Mouse (Mus musculus) kidney, embryonic 16.5 days (tissue): ENCODE measurements around the gene Ppp2r2c. TPM values are rescaled to one million over a fixed set of nuclear protein-coding genes. Genes with fewer than 3 reads are reported as not detected.
A peak's percentile ranks its signal among the peaks of the same experiment; 100 is the strongest.

Experiments used
- ATAC-seq: fragments of 200-750 bp; cut with Nextera tagmentation; 2 replicates; pipeline ENCODE4 v1.8.0; 2017; ENCODE audit warnings: moderate TSS enrichment; ENCODE audit not compliant: low FRiP score, low TSS enrichment
- H3K27ac ChIP-seq: fragments of 300-500 bp; sonication (generic); 2 replicates; pipeline ENCODE4 v1.5.1; 2014; ENCODE audit warnings: low read length
- H3K27me3 ChIP-seq: fragments of 300-500 bp; sonication (generic); 2 replicates; pipeline ENCODE4 v1.6.1; 2014; ENCODE audit warnings: low read length, control low read depth, mixed read lengths; ENCODE audit not compliant: insufficient read depth
- H3K36me3 ChIP-seq: fragments of 300-500 bp; sonication (generic); 2 replicates; pipeline ENCODE4 v1.6.1; 2014; ENCODE audit warnings: low read length, control low read depth, mixed read lengths; ENCODE audit not compliant: insufficient read depth
- H3K4me1 ChIP-seq: fragments of 300-500 bp; sonication (generic); 2 replicates; pipeline ENCODE4 v1.6.1; 2014; ENCODE audit warnings: low read length, control low read depth, mixed read lengths; ENCODE audit not compliant: insufficient read depth
- H3K4me2 ChIP-seq: fragments of 300-500 bp; sonication (generic); replicated peaks from 2 replicates; pipeline ENCODE4 v1.6.1; 2014; ENCODE audit warnings: low read depth, low read length
- H3K4me3 ChIP-seq: fragments of 300-500 bp; sonication (generic); 2 replicates; pipeline ENCODE4 v1.5.1; 2014; ENCODE audit warnings: mild to moderate bottlenecking, low read length
- H3K9ac ChIP-seq: fragments of 300-500 bp; sonication (generic); replicated peaks from 2 replicates; pipeline ENCODE4 v1.6.1; 2014; ENCODE audit warnings: low read length
- H3K9me3 ChIP-seq: fragments of 300-500 bp; sonication (generic); 2 replicates; pipeline ENCODE4 v1.6.1; 2016; ENCODE audit warnings: low read length, control low read depth
- WGBS: fragments of 180-500 bp; shearing (Covaris S2); extraction: QIAGEN DNeasy Blood & Tissue Kit; methylation state at CpG from one replicate; pipeline ENCODE4 v1.1.7; 2014; 5-methylcytosine and 5-hydroxymethylcytosine counted together
- polyA plus RNA-seq: library from polyadenylated mRNA; unstranded; fragments of >200 nt; fragmentation: Nextera tagmentation; extraction: Ambion mirVana; gene quantifications from 2 replicates; pipeline ENCODE4 v1.2.1, GENCODE M21; 2015

Gene Ppp2r2c
- polyA plus RNA-seq, 1 experiment from 2014 or later: not detected

GRCm38 (mm10) chr5:36867561-36867960 is 752 bp upstream of the Ppp2r2c start:
- Histone ChIP-seq H3K4me2 (no peak overlapping the region), H3K4me3 (no peak overlapping the region), H3K9ac (no peak overlapping the region), H3K9me3 (no peaks in the 10 kb centered on the region), H3K27me3 (peaks cover 78% of the 10 kb centered on the region), H3K27ac (no peak overlapping the region), H3K4me1 (peaks cover 24% of the 10 kb centered on the region), H3K36me3 (no peaks in the 10 kb centered on the region)
- 9% methylated on average over 6 of the region's 6 CpGs for WGBS
- no peak for ATAC-seq

DNA sequence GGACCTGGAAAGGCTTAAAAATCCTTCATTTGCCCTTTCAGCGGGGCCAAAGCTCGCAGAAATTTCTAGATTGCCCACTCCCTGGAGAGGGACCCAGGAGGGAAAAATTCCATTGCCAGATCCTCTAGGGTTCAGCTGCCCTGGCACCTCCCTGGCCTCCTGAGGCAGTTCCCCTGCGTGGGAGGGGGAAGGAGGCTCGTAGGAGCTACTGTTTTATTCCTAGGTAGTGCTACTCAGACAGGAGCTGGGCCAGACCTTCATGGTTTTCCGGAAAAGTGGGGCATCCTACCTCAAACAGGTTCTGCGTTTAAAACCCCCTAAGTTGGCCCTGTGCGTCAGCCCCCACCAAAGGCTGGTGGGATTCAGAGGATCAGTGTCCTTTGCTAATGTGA is 869 bp downstream of the Ppp2r2c start:
- 0% methylated on average over 7 of the region's 7 CpGs for WGBS
- no peaks in the 10 kb centered on the region for H3K36me3 ChIP-seq
- peak overlapping the region; percentile 74 for H3K4me2 ChIP-seq
- H3K4me1 ChIP-seq: peaks cover 24% of the 10 kb centered on the region
- H3K27ac ChIP-seq: no peak overlapping the region
- H3K4me3 ChIP-seq: peak overlapping the region; percentile 44
- no peak overlapping the region for H3K9ac ChIP-seq
- peaks cover 90% of the 10 kb centered on the region for H3K27me3 ChIP-seq
- no peak for ATAC-seq
- H3K9me3 ChIP-seq: no peaks in the 10 kb centered on the region

GRCm38 (mm10) chr5:36869578-36870236 is 1.4 kb downstream of the Ppp2r2c start:
- Histone ChIP-seq H3K36me3 (no peaks in the 10 kb centered on the region), H3K4me3 (peak overlapping the region; percentile 38)
- 0 out of 2 replicates have a peak, but pooled peaks have one; percentile 36 for ATAC-seq

GRCm38 (mm10) chr5:36870916-36871315 is 2.6 kb downstream of the Ppp2r2c start:
- H3K9me3 ChIP-seq: no peaks in the 10 kb centered on the region
- no peaks in the 10 kb centered on the region for H3K36me3 ChIP-seq
- no peak overlapping the region for H3K27ac ChIP-seq
- 76% methylated on average over 6 of the region's 6 CpGs for WGBS
- H3K9ac ChIP-seq: no peak overlapping the region
- H3K4me2 ChIP-seq: no peak overlapping the region
- peaks cover 24% of the 10 kb centered on the region for H3K4me1 ChIP-seq
- no peak overlapping the region for H3K4me3 ChIP-seq
- no peak for ATAC-seq
- H3K27me3 ChIP-seq: peaks cover 84% of the 10 kb centered on the region

More at GRCm38 (mm10) chr5:36869578-36870236, 1.4 kb downstream of the Ppp2r2c start:
- Histone ChIP-seq H3K4me1 (peaks cover 24% of the 10 kb centered on the region), H3K9ac (no peak overlapping the region), H3K9me3 (no peaks in the 10 kb centered on the region), H3K27ac (no peak overlapping the region), H3K4me2 (peak overlapping the region; percentile 55), H3K27me3 (peaks cover 91% of the 10 kb centered on the region)
- WGBS: under 1% methylated on average over 56 of the region's 56 CpGs

DNA sequence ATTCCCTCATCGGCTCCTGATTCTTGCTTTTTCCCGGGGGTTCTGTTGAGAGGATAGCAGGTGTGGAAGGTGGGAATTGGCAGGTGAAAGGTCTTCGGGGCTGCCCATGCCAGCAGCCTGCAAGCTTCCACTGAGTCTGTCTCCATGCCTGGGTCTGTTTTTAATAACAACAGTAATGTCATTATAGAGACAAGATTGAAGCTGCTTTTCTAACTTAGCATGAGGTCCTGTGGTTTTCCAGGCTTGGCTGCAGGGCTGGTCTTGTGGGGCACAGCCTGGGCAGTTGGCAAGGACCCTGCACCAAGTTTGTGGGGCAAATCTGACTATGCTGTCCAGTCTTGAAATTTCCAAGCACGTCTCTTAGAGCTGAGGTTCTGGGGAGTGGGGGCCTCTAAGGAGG is 7.6 kb downstream of the Ppp2r2c start:
- no peak overlapping the region for H3K4me3 ChIP-seq
- H3K9ac ChIP-seq: no peak overlapping the region
- no peak for ATAC-seq
- H3K36me3 ChIP-seq: no peaks in the 10 kb centered on the region
- H3K27ac ChIP-seq: no peak overlapping the region
- H3K27me3 ChIP-seq: peaks cover 33% of the 10 kb centered on the region
- H3K9me3 ChIP-seq: no peaks in the 10 kb centered on the region
- 86% methylated on average over 4 of the region's 4 CpGs for WGBS
- H3K4me1 ChIP-seq: no peaks in the 10 kb centered on the region
- H3K4me2 ChIP-seq: no peak overlapping the region

- peaks cover 24% of the 10 kb centered on the region for H3K27me3 ChIP-seq
- no peak overlapping the region for H3K4me2 ChIP-seq
- H3K9ac ChIP-seq: no peak overlapping the region
- H3K4me1 ChIP-seq: no peaks in the 10 kb centered on the region
- no peak overlapping the region for H3K4me3 ChIP-seq
- H3K27ac ChIP-seq: no peak overlapping the region
- 60% methylated on average over 7 of the region's 7 CpGs for WGBS
- no peaks in the 10 kb centered on the region for H3K9me3 ChIP-seq
- ATAC-seq: no peak
- H3K36me3 ChIP-seq: no peaks in the 10 kb centered on the region
These were observed 8.6 kb downstream of the Ppp2r2c start for GRCm38 (mm10) chr5:36876777-36877396.

DNA sequence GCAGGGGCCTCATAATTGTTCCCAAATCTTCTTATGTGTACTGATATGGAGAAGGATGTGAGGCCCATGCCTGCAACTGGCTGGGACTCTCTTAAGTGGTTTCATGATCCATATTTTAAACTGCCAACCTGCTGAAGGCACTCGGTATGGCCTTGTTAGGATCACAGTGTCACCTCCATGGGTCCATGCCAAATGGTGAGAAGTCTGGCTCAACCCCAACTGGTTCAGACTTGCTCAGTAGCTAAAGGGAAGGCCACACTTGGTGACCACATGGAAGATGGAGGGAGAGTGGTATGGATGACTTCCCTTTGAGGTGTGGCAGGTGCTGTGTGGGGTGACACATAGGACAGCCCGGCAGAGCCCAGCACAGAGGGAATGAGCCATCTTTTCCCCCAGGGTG is 9.3 kb downstream of the Ppp2r2c start:
- no peak overlapping the region for H3K4me2 ChIP-seq
- no peak for ATAC-seq
- H3K27ac ChIP-seq: no peak overlapping the region
- H3K4me1 ChIP-seq: no peaks in the 10 kb centered on the region
- H3K27me3 ChIP-seq: peaks cover 18% of the 10 kb centered on the region
- no peaks in the 10 kb centered on the region for H3K36me3 ChIP-seq
- no peak overlapping the region for H3K4me3 ChIP-seq
- no peak overlapping the region for H3K9ac ChIP-seq
- 67% methylated on average over 2 of the region's 2 CpGs for WGBS
- H3K9me3 ChIP-seq: no peaks in the 10 kb centered on the region

GRCm38 (mm10) chr5:36878801-36879200 is 10.5 kb downstream of the Ppp2r2c start:
- Histone ChIP-seq H3K9me3 (no peaks in the 10 kb centered on the region), H3K27me3 (peaks cover 9% of the 10 kb centered on the region; the same call in 1 of the 2 replicates), H3K27ac (no peak overlapping the region), H3K36me3 (no peaks in the 10 kb centered on the region), H3K9ac (no peak overlapping the region), H3K4me3 (no peak overlapping the region), H3K4me2 (no peak overlapping the region), H3K4me1 (no peaks in the 10 kb centered on the region)
- 84% methylated on average over 4 of the region's 4 CpGs for WGBS
- no peak for ATAC-seq

DNA sequence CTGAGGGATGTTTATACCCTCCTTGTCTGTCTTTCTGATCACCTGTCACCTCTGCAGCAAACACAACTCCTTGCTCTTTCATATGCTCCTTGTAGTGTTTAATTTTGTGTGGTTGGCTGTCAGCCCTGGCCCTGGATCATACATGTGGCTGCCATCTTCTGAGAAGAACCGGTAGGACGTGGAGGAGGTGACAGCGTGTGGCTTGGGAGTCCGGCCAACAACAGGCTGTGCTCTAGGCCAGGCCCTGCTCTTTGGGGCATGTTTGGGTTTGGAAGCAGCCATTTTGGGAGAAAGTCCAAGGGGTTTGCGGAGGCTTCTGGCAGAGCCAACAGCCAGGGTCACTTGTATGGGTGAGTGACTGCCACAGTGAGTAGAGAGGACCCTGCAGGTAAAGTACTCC is 12.3 kb downstream of the Ppp2r2c start:
- Histone ChIP-seq H3K9ac (no peak overlapping the region), H3K27ac (no peak overlapping the region), H3K4me3 (no peak overlapping the region), H3K9me3 (no peaks in the 10 kb centered on the region), H3K4me1 (no peaks in the 10 kb centered on the region), H3K4me2 (no peak overlapping the region), H3K27me3 (no peaks in the 10 kb centered on the region), H3K36me3 (no peaks in the 10 kb centered on the region)
- ATAC-seq: no peak
- WGBS: 70% methylated on average over 5 of the region's 5 CpGs

GRCm38 (mm10) chr5:36883516-36883915 is 15.2 kb downstream of the Ppp2r2c start:
- H3K4me2 ChIP-seq: no peak overlapping the region
- H3K9ac ChIP-seq: no peak overlapping the region
- H3K36me3 ChIP-seq: no peaks in the 10 kb centered on the region
- no peaks in the 10 kb centered on the region for H3K9me3 ChIP-seq
- ATAC-seq: no peak
- 51% methylated on average over 12 of the region's 12 CpGs for WGBS
- no peak overlapping the region for H3K4me3 ChIP-seq
- H3K4me1 ChIP-seq: peaks cover 15% of the 10 kb centered on the region
- H3K27me3 ChIP-seq: no peaks in the 10 kb centered on the region
- H3K27ac ChIP-seq: no peak overlapping the region
